Mouse (Mus musculus) testis, adult 2 months (tissue): ENCODE results near the gene Immp2l.

Experiments used
- CTCF ChIP-seq: fragments of 200-500 bp; IDR thresholded peaks from 2 replicates; pipeline ENCODE4 v1.5.1; 2012; ENCODE audit warnings: low read depth, mild to moderate bottlenecking, inconsistent platforms, low read length, moderate library complexity; ENCODE audit not compliant: control insufficient read depth, insufficient read depth, insufficient replicate concordance
- POLR2A ChIP-seq: fragments of 200-500 bp; IDR thresholded peaks from 2 replicates; pipeline ENCODE4 v1.6.1; 2012; ENCODE audit warnings: low read depth, mild to moderate bottlenecking, inconsistent platforms, low read length, moderate library complexity; ENCODE audit not compliant: control insufficient read depth

- TF ChIP-seq CTCF (no peak), POLR2A (no peak)
These were observed 463.1 kb downstream of the Immp2l start for GRCm38 (mm10) chr12:41487005-41487404.
